Mouse (Mus musculus) spleen, postnatal 10 days (tissue): ENCODE measurements around the gene Fxyd4.

Source experiments
- DNase-seq, 2 experiments: peaks; one replicate each; pipeline ENCODE4 v3.0.0; 2021 to 2022; ENCODE audit warnings: low spot score in 2 of 2

Fxyd4 gene

GRCm38 (mm10) chr6:117891369-117892160, 45.9 kb downstream of the Fxyd4 start:
- peak in 1 of 2 experiments; percentile 41 for DNase-seq

- DNase-seq = no peak
These were observed 47.2 kb downstream of the Fxyd4 start for GRCm38 (mm10) chr6:117890257-117890656.

- DNase-seq = peak in 1 of 2 experiments; percentile 43
These were observed 48.8 kb downstream of the Fxyd4 start for GRCm38 (mm10) chr6:117888642-117889096.

GRCm38 (mm10) chr6:117888032-117888431, 49.5 kb downstream of the Fxyd4 start:
- DNase-seq = no peak

GRCm38 (mm10) chr6:117885943-117886342, 51.5 kb downstream of the Fxyd4 start:
- DNase-seq = no peak
